Mouse (Mus musculus) cortical plate, adult 2 months (tissue): ENCODE results near the gene Olfr1510.

Experiments used
- CTCF ChIP-seq: fragments of 200-500 bp; IDR thresholded peaks from 2 replicates; pipeline ENCODE4 v1.5.1; 2011; ENCODE audit warnings: mild to moderate bottlenecking, control low read depth, low read length; ENCODE audit not compliant: insufficient read depth; ENCODE audit errors: extremely low read depth
- POLR2A ChIP-seq: fragments of 200-500 bp; IDR thresholded peaks from 2 replicates; pipeline ENCODE4 v1.6.1; 2011; ENCODE audit warnings: mild to moderate bottlenecking, low read length, control low read depth; ENCODE audit not compliant: insufficient read depth; ENCODE audit errors: extremely low read depth

DNA sequence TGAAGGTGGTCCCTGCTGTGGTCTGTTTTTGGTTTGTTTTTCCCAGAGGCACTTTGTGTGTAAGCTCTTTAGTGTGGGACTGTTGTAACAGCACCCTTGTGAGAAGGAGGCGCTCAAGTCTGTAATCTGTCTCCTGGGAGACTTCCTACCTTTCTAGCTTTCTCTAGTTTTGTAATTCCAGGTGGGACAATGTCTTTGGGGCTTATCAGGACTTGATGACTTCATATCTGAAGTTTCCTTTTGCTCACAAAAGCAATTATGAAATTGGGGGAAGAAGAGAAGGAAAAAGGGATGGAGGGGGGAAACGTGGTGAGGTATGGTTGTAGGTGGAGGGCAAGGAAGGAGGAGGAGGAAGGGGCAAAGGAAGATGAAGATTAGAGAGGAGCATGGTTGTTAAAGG is 35.1 kb downstream of the Olfr1510 start, which contains the start of gene Olfr1512:
- TF ChIP-seq CTCF (no peak), POLR2A (no peak)
